Mouse (Mus musculus) CH12F3 (cell line): ENCODE measurements around the gene Slc6a8.

ENCODE experiments used
- in situ Hi-C: fragments of 300-500 bp; cut with MboI; formaldehyde crosslinking; loops from 2 replicates; pipeline ENCODE4 v1.14.3; 2020; ENCODE audit warnings: low sequenced_read_pairs

The Slc6a8 gene

DNA sequence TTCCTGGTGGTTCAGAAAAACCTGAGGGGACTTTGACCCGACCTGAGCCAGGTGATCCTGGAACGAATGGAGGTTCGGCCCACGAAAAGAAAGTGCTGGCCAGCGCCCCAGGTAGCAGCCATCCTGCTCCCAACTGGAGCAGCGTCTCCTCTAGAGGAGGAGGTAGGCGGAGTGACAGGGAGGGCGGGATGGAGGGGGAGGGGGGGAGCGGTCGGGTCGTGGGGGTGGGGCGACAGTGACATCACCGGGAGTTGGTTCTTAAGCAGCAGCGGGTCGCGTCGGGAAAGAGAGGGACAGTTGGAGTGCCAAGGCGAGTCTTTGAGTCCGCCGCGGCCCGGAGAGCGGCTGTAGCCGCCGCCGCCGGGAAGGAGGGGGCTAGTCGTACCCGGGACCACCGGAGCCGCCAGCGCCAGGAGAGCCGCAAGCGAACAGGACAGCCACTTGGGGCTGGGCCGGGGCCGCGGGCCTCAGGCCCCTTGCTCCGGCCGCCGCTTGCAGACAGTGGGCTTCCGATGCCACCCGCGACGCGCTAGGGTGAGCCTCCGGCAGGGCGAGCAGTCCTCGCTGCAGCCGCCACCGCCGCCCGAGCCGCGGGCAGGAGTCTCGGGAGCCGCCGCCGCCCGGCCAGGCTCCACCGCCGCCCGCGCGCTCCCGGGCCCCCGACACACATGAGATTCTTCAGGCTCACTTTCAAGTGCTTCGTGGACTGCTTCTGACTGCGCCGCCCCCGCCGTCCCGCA, at the start of gene Slc6a8:
Gene Slc6a8 (plus strand): TSS at position 272 of the 740 bp plus-strand sequence.
- in situ Hi-C loops = loop anchor here (25.0 kb wide), 1 partner anchor 661 kb away; no protein-coding TSS in a partner anchor

GRCm38 (mm10) chrX:73626981-73627380, 46.0 kb upstream of the Slc6a8 start:
- in situ Hi-C loops = no loop called here

GRCm38 (mm10) chrX:73635425-73635824, 37.5 kb upstream of the Slc6a8 start:
- in situ Hi-C loops = no loop called here

DNA sequence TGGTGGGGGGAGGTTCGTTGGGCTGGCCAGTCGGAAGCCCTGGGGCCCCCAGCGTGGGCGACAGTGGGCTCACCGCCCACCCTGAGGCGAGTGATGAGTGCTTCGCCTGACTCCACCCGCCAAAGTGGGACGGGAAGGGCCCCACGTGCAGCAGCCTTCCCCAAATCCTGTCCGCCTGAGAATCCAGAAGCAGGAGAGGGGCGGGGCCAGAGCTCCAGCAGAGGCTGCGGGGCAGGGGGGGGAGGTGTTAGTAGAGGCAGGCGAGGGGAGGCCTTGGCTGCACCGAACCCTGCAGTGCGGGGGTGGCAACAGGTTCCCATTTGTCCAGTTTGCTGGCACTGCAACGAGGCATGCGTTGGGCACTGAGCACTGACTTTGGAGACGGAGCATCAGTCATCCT, 35.5 kb upstream of the Slc6a8 start:
- in situ Hi-C loops = no loop called here

GRCm38 (mm10) chrX:73639255-73639675, 33.7 kb upstream of the Slc6a8 start, which contains the start of gene Dusp9:
Dusp9 (plus strand) TSS chrX:73639419.
- in situ Hi-C loops = no loop called here

DNA sequence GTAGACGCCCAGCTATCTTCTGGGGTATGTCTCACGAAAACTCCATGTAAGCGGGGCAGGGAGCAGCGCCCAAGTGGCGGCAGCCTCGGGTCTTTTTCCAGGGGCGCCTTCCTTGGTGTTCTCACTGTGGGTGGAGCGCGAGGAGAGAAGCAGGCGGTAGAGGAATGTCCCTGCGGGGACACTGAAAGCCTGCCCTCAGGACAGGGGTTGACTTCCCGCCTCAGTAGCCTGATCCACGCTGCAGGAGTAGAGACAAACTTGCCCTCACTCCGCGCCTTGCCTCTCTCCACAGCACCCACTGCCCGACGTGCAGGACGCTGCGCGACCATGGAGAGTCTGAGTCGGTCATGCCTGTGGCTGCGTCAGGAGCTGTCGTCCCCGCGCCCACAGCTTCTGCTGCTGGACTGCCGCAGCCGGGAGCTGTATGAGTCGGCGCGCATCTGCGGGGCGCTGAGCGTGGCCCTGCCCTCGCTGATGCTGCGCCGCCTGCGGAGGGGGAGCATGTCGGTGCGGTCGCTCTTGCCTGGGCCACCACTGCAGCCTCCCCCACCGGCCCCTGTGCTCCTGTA, 33.0 kb upstream of the Slc6a8 start:
- in situ Hi-C loops = no loop called here

DNA sequence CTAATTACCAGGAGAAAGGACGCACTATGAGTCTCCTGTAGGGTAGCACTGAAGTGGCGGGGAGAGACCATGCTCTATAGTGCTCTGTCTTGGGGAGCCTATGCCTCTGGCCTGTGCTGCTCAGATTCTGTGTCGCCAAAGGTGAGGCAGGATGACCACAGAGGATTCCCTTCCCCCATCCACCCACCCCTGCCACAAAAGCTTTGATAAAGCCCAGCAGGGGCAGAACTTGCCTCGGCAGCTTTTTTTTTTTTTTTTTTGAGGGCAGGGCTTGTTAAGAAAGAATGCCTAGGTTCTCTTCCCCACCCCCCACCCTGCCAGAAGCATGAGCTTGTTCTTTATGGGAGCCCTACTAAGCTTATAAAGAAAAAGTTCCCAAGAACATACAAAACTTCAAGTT, 27.8 kb upstream of the Slc6a8 start:
- in situ Hi-C loops = no loop called here

DNA sequence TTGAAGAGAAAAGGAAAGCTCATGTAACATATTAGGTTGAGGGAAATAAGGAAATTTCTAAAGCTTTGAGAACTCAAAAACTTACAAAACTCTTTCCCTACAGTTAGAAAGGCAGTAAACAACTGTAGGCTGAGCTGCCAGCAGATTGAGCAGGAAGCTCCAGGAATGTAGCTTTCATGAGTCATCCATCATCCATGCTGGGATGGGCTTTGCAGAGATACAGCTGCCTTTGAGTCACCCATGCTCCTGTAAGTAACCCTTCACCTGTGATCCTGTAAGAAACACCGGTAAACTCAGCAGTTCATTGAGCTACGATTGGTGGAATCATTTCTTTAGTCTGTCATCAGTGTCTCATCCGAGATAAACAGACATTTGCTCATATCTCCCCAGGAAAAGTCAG, 22.1 kb upstream of the Slc6a8 start:
- in situ Hi-C loops = loop anchor here (10.0 to 25.0 kb wide), 2 partner anchors 56 to 639 kb away; no protein-coding TSS in a partner anchor

GRCm38 (mm10) chrX:73653392-73653791, 19.6 kb upstream of the Slc6a8 start:
- in situ Hi-C loops = loop anchor here (10.0 to 25.0 kb wide), 2 partner anchors 59 to 641 kb away; no protein-coding TSS in a partner anchor

GRCm38 (mm10) chrX:73654177-73654576, 18.8 kb upstream of the Slc6a8 start:
- in situ Hi-C loops = loop anchor here (10.0 to 25.0 kb wide), 2 partner anchors 59 to 642 kb away; no protein-coding TSS in a partner anchor

DNA sequence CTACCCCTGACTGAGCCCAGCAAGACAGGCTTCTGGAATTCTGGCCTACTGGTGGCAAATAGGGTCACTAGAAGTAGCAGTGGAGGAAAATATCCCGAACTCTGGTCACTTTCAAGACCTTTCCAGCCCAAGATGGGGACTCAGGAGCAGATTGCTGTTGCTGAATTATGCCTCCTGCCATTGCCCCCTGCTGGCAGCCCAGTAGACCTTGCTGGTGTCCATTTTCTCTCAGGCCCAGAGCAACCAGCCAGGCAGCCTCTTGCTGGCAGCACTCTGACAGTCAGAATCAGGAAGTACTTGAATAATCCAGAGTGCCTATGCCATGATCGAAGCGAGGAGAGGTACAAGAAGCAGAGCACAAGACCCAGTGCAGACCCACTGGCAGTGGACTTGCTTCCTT, 17.4 kb upstream of the Slc6a8 start:
- in situ Hi-C loops = loop anchor here (10.0 to 25.0 kb wide), 2 partner anchors 61 to 643 kb away; no protein-coding TSS in a partner anchor

GRCm38 (mm10) chrX:73658391-73658790, 14.6 kb upstream of the Slc6a8 start:
- in situ Hi-C loops = loop anchor here (10.0 to 25.0 kb wide), 2 partner anchors 64 to 646 kb away; no protein-coding TSS in a partner anchor

- in situ Hi-C loops = loop anchor here (10.0 to 25.0 kb wide), 2 partner anchors 64 to 647 kb away; no protein-coding TSS in a partner anchor
Measured at GRCm38 (mm10) chrX:73658936-73659574, 13.9 kb upstream of the Slc6a8 start.

- in situ Hi-C loops = loop anchor here (10.0 to 25.0 kb wide), 2 partner anchors 65 to 647 kb away; no protein-coding TSS in a partner anchor
Measured at GRCm38 (mm10) chrX:73659575-73660283, 13.2 kb upstream of the Slc6a8 start, which contains the start of gene Pnck. Pnck (minus strand) TSS chrX:73660117.

- in situ Hi-C loops = loop anchor here (25.0 kb wide), 1 partner anchor 648 kb away; no protein-coding TSS in a partner anchor
Measured at GRCm38 (mm10) chrX:73660284-73660665, 12.7 kb upstream of the Slc6a8 start.

DNA sequence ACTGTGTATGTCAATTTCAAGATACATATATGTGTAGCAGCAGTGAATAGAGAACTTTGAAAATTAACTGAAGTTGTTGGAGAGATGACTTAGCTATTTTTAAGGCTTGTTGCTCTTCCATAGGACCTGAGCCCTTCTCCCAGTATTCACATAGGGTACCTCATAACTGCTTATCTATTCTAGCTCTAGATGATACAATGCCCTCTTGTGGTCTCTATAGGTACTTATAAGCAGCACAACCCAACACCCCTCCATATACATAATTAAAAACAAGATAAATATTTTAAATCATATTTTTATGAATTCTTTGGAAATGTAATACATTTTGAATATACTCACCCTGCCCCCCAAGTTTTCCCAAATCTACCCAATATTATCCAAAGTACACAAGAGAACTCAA, 9.8 kb upstream of the Slc6a8 start:
- in situ Hi-C loops = loop anchor here (25.0 kb wide), 1 partner anchor 651 kb away; no protein-coding TSS in a partner anchor

- in situ Hi-C loops = loop anchor here (25.0 kb wide), 1 partner anchor 660 kb away; no protein-coding TSS in a partner anchor
Measured at GRCm38 (mm10) chrX:73672031-73672431, 919 bp upstream of the Slc6a8 start.

DNA sequence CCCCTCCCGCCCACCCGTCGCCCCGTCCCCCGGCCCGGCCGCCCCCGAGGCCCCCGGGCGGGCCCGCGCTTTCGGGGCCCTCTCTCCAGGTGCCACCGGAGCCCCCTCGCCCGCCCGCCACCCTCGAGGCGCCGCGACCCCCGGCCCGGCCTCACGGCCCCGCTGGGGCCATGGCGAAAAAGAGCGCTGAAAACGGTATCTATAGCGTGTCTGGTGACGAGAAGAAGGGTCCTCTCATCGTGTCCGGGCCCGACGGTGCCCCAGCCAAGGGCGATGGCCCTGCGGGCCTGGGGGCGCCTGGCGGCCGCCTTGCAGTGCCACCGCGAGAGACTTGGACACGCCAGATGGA, 643 bp downstream of the Slc6a8 start:
- in situ Hi-C loops = loop anchor here (25.0 kb wide), 1 partner anchor 661 kb away; no protein-coding TSS in a partner anchor

DNA sequence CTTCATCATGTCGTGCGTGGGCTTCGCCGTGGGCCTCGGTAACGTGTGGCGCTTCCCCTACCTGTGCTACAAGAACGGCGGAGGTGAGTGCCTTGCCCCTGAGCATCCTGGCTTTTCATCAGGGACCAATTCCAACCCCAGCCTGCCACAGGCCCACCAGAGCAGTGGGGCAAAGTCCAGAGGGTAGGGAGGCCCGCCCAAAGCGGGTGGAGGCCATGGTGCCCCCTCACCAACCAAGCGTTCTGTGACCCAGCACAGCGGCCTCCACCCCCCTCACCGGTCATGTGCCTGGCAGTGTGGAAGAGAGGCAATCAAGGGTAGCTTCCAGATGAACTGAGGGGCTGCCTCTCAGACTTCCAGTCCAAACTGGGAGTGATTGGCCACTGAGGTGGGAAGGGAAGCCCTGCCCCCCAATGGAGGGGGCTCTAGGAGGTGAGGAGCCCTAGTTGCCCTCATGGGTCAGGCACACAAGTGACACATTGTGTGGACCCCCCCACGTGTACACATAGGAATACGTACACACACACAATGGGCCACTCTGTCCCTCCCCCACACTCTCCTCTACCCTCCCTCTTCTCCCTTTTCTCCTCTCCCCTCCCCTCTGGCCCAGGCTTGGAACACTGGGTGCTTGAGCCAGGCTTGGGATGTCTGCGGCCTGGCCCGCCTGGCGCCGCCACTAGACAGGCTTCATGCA, 1.2 kb downstream of the Slc6a8 start:
- in situ Hi-C loops = loop anchor here (25.0 kb wide), 1 partner anchor 662 kb away; no protein-coding TSS in a partner anchor

DNA sequence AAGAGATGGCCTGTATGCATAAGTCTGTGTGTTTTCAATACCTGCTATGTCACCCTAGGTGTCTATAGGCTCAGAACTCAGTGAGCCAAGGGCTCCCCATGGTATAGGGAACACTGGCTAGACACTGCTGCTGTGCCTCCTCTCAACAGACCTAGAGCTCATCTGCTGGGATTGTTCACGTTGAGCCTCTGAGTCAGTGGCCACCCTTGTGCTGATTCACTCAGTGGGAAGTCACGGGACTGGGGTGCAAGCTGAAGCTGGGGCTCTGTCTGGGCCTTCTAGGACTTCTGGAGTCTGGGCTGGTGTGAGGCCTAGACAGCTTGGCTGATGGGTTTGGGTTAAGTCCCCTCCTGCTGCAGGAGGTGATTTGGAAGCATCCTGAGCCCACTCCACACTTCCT, 2.3 kb downstream of the Slc6a8 start:
- in situ Hi-C loops = no loop called here
